Mouse (Mus musculus): ENCODE data around the gene Gm21858. TPM values are rescaled to one million over a fixed set of nuclear protein-coding genes. Genes with fewer than 3 reads are reported as not detected.
"Not testable (repeated sequence)": the region's sequence is repeated elsewhere in the genome, so short reads cannot be mapped to it uniquely, and the experiment has no call there.

Gene Gm21858
- not detected in 3 replicates for total RNA-seq (2017)

GRCm38 (mm10) chrY:55731456-55731855 lies at the start of gene Gm21858:
TSS of gene Gm21858 (plus strand) at chrY:55731756.
- ATAC-seq (replicated peaks; ENCODE audit: insufficient number of reproducible peaks, low FRiP score, low TSS enrichment, poor library complexity, severe bottlenecking), result not testable (repeated sequence)

All from monocyte, adult 5-6 weeks (primary cell).